Mouse (Mus musculus) forebrain, embryonic 13.5 days (tissue): ENCODE measurements at regions not wholly inside any gene's neighbourhood (a gene's known extent, or its start where the extent isn't known, plus 50 kb on each side); places are given as distances from the start of the nearest gene placed in this dataset.

ENCODE experiments used
- ATAC-seq: fragments of 200-750 bp; cut with Nextera tagmentation; 2 replicates; pipeline ENCODE4 v1.8.0; 2017
- H3K27ac ChIP-seq: fragments of 300-500 bp; sonication (generic); 2 replicates; pipeline ENCODE4 v1.5.1; 2015; ENCODE audit warnings: inconsistent platforms, mild to moderate bottlenecking, moderate library complexity
- H3K27me3 ChIP-seq: fragments of 300-500 bp; sonication (generic); 2 replicates; pipeline ENCODE4 v1.6.1; 2015; ENCODE audit warnings: mild to moderate bottlenecking, inconsistent platforms
- H3K36me3 ChIP-seq: fragments of 300-500 bp; sonication (generic); 2 replicates; pipeline ENCODE4 v1.6.1; 2015; ENCODE audit warnings: mild to moderate bottlenecking, inconsistent platforms; ENCODE audit not compliant: poor library complexity, severe bottlenecking
- H3K4me1 ChIP-seq: fragments of 300-500 bp; sonication (generic); 2 replicates; pipeline ENCODE4 v1.6.1; 2015; ENCODE audit warnings: inconsistent platforms
- H3K4me2 ChIP-seq: fragments of 300-500 bp; sonication (generic); 2 replicates; pipeline ENCODE4 v1.6.1; 2015; ENCODE audit warnings: inconsistent platforms, mild to moderate bottlenecking, moderate library complexity
- H3K4me3 ChIP-seq: fragments of 300-500 bp; sonication (generic); 2 replicates; pipeline ENCODE4 v1.5.1; 2015; ENCODE audit warnings: mild to moderate bottlenecking, inconsistent platforms
- H3K9ac ChIP-seq: fragments of 300-500 bp; sonication (generic); 2 replicates; pipeline ENCODE4 v1.6.1; 2015; ENCODE audit warnings: mild to moderate bottlenecking, inconsistent platforms
- H3K9me3 ChIP-seq: fragments of 300-500 bp; sonication (generic); replicated peaks from 2 replicates; pipeline ENCODE4 v1.6.1; 2016; ENCODE audit warnings: inconsistent platforms
- whole genome bisulfite sequencing: fragments of 180-500 bp; shearing (Covaris S2); methylation state at CpG from one replicate; pipeline ENCODE4 v1.1.7; 2015; 5-methylcytosine and 5-hydroxymethylcytosine counted together

DNA sequence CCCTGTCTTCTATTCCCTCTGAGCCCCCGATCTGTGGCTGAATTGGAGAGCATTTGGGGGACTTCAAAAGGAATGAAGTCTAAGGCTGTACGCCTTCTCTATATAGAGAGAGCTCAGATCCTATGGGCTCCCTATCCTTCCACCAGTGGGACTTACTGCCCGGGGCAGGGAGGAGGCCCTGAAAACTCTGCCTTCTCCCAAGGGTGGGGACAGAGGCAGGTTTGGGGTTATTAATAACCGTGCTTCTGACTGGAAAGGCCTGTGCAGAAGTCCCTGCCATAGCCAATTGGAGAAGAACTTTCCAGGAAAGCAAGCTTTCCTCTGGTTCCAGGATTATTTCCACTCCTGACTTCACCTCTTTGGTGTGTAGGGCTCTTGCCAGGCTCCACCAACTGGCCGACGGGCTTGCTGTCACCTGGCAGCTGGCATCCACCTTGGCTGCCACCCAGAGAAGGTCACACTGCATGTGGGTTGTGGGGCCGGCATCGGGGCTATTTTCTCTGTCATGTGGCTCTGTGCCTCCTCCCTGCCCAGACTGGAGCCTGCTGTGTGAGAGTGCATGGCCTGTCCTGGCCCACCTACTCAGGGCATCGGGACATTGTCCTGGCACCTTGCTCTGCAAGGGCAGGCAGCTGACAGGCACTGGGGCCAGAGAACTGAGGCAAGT is 78.8 kb upstream of the 1600014C23Rik start:
- no peak for ATAC-seq
- H3K27ac ChIP-seq = no peak overlapping the region
- 84% methylated on average over 9 of the region's 9 CpGs for WGBS

DNA sequence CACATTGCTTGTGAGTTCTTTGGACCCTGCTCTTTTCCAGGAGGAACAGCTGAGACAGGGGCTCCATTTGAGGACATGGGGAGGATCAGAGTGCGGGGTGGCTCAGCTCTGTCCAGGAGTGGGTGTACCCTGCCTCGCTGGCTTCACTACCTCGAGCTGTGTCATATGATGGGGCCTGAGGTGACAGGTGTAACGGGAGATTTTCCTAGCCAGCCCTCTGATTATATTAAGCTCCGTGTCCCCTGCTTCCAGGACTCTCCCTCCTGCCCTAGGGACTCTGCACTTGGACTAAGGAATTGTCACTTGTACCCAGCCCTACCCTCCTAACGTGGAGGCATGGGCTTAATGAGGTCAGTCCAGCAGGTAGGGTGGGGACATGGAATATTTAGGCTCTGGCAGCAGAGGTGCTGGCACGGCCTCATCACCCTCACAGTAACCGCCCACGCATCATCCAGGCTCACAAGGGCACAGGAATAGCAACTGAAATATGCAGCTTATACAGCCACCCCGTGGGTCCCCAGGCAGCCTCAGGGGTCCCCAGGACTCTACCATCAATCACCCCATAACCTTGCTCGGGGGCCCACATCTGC is 78.1 kb upstream of the 1600014C23Rik start:
- no peak overlapping the region for H3K27ac ChIP-seq
- 82% methylated on average over 11 of the region's 11 CpGs for WGBS
- H3K4me2 ChIP-seq = no peak overlapping the region
- no peaks in the 10 kb centered on the region for H3K9me3 ChIP-seq
- no peaks in the 10 kb centered on the region for H3K36me3 ChIP-seq
- ATAC-seq = no peak
- no peak overlapping the region for H3K9ac ChIP-seq
- no peaks in the 10 kb centered on the region for H3K27me3 ChIP-seq
- H3K4me1 ChIP-seq = peaks cover 24% of the 10 kb centered on the region
- H3K4me3 ChIP-seq = no peak overlapping the region

More for the DNA sequence above, 78.8 kb upstream of the 1600014C23Rik start:
- Histone ChIP-seq H3K27me3 (no peaks in the 10 kb centered on the region), H3K9me3 (no peaks in the 10 kb centered on the region), H3K36me3 (no peaks in the 10 kb centered on the region), H3K4me1 (peaks cover 17% of the 10 kb centered on the region), H3K4me2 (no peak overlapping the region), H3K9ac (no peak overlapping the region), H3K4me3 (no peak overlapping the region)

DNA sequence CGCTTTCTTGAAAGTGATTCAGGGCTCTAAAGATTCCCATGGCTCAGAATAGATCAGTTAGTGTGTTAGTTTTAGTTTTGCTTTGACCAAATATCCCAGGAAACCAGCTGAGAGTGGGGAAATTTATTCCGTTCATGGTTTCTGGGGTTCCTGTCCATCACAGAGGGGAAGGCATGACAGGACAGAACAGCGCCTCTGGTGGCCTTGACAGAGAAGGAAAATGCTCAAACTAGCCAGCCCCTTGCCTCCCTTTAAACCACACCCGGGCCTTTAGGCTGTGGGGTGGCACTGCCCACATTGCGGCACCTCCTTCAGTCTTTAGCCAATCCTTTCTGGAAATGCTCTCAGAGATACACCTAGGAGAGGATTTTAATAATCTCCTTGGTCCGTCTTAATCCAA is 76.1 kb upstream of the 1600014C23Rik start:
- ATAC-seq = no peak
- no peak overlapping the region for H3K4me3 ChIP-seq
- 90% methylated on average over 6 of the region's 6 CpGs for WGBS

DNA sequence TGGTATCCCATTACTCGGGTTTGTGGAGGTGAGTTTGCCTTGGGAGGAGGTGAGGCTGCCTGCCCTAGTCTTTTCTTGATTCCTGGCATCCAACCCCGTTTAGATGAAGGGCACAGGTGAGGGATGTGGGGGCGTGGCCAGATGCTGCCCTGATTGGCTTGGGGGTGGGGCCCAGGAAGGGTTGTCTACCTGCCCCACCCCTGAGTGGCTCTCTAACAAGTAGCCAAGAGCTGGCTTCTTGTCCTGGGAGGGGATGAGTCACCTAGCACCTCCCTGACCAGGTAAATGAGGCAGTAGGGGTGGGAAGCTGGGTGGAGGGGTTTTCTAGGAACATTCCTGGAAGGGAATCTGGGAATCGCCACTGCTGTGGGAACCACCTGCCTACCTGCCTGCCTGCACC is 74.7 kb upstream of the 1600014C23Rik start:
- Histone ChIP-seq H3K36me3 (no peaks in the 10 kb centered on the region), H3K4me1 (peaks cover 26% of the 10 kb centered on the region), H3K4me3 (no peak overlapping the region), H3K9me3 (no peaks in the 10 kb centered on the region), H3K4me2 (no peak overlapping the region), H3K27ac (no peak overlapping the region), H3K27me3 (peaks cover 16% of the 10 kb centered on the region), H3K9ac (no peak overlapping the region)
- WGBS = 73% methylated on average over 4 of the region's 4 CpGs
- no peak for ATAC-seq

More for the DNA sequence above, 76.1 kb upstream of the 1600014C23Rik start:
- Histone ChIP-seq H3K4me1 (peaks cover 26% of the 10 kb centered on the region), H3K36me3 (no peaks in the 10 kb centered on the region), H3K27me3 (peaks cover 11% of the 10 kb centered on the region), H3K9ac (no peak overlapping the region), H3K4me2 (no peak overlapping the region), H3K9me3 (no peaks in the 10 kb centered on the region), H3K27ac (no peak overlapping the region)

DNA sequence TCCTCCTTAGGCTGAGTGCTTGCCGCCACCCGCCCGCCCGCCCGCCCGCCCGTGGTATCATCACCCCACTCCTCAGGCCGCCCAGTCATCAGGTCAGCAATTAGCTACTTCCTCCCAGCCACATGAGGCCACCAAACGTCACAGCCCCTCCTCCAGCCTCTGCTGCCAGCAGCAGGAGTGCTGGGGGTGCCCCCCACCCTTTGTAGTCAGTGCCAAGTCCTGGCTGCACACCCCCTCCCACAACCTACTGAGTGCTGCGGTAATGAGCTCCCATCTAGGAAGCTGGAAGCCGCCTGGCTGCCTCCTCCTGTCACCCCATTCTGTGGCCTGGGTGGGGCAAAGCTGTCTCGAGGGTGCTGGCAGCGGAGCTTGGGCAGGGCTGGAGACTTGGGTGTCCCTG is 73.8 kb upstream of the 1600014C23Rik start:
- Histone ChIP-seq H3K27ac (no peak overlapping the region), H3K4me1 (peaks cover 26% of the 10 kb centered on the region), H3K4me3 (no peak overlapping the region), H3K36me3 (no peaks in the 10 kb centered on the region), H3K9ac (no peak overlapping the region), H3K27me3 (peaks cover 16% of the 10 kb centered on the region), H3K4me2 (no peak overlapping the region), H3K9me3 (no peaks in the 10 kb centered on the region)
- peak; percentile 67 for ATAC-seq
- WGBS = 38% methylated on average over 13 of the region's 13 CpGs

DNA sequence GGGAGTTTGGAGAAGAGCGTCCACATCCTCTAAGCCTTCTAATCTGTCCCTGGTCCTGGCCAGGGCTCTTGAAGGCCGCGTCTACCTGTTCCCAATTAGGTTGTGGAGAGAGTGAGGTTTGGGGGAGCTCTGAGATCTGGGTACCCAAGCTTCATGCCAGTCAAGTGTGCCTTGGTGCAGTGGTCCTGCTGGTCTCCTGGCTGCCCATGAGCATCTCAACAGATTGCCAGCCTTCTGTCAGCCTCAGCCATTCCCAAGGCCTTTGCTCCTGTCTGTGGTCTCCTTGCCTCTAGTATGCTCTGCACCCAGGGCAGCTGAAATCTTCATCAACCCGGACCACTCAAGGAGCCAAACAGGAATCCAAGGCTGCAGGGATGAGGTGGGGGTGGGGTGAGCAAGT is 73.2 kb upstream of the 1600014C23Rik start:
- Histone ChIP-seq H3K27me3 (peaks cover 16% of the 10 kb centered on the region), H3K4me2 (no peak overlapping the region), H3K4me3 (no peak overlapping the region), H3K4me1 (peaks cover 26% of the 10 kb centered on the region), H3K36me3 (no peaks in the 10 kb centered on the region), H3K9me3 (no peaks in the 10 kb centered on the region), H3K27ac (no peak overlapping the region), H3K9ac (no peak overlapping the region)
- ATAC-seq = no peak
- 77% methylated on average over 4 of the region's 4 CpGs for WGBS

DNA sequence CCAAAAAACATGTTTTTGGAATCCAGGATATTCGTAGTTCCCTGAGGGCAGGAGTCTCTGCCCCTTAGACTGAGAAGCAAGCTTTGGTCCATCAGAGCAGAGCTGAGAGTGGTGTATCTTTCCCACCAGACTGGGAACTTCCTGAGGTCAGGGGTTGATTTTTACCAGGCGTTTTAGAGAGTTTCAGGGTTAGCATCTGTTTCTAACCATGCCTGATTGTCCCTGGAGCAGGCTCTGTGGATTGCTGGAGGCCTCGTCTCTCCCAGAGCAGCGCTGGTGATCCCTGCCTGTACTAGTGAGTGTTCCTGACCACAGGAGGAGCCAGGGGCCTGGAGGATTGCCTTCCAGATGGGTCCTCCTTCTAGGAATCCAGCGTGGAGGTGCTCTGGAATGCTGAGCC is 72.8 kb upstream of the 1600014C23Rik start:
- Histone ChIP-seq H3K4me2 (no peak overlapping the region), H3K9ac (no peak overlapping the region), H3K4me1 (peaks cover 26% of the 10 kb centered on the region), H3K27me3 (peaks cover 16% of the 10 kb centered on the region), H3K27ac (no peak overlapping the region), H3K9me3 (no peaks in the 10 kb centered on the region), H3K36me3 (no peaks in the 10 kb centered on the region), H3K4me3 (no peak overlapping the region)
- no peak for ATAC-seq
- 54% methylated on average over 5 of the region's 5 CpGs for WGBS

DNA sequence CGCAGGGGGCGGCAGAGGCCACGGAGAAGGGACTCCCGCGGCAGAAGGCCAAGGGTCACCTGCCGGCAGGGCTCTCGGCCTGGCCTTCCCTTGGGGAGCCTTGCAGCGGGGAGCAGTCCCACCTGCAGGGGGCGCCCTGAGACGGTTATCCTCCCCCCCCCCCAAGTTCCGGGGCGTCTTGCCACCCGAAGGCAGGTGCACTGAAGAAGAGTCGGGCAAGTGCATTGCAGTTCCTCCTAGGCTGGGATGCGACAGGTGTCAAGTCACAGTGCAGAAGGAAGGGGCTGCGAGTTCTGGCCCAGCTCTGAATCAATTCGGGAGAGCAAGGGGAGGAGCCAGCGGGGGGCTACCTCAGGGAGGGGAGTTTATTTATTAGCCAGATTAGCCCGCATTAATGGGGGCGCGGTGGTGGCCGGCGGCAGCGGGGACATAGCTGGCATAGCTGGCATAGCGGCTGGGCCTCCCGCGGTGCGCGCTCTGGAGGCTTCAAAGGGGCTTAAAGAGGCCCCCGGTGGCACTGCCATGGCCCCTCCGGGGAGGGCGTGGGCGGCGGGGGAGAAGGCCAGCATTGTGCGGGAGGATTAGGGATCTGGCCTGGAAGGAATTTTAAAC is 71.9 kb upstream of the 1600014C23Rik start:
- 1% methylated on average over 32 of the region's 35 CpGs for WGBS
- peak overlapping the region; percentile 47 for H3K4me2 ChIP-seq
- no peak overlapping the region for H3K27ac ChIP-seq
- H3K36me3 ChIP-seq = no peaks in the 10 kb centered on the region
- peaks cover 26% of the 10 kb centered on the region for H3K4me1 ChIP-seq
- ATAC-seq = peak; percentile 57; the same call in 1 of the 2 replicates
- peak overlapping the region; percentile 17 for H3K4me3 ChIP-seq
- peaks cover under 1% of the 10 kb centered on the region; the same call in 1 of the 2 replicates for H3K9me3 ChIP-seq
- H3K27me3 ChIP-seq = peaks cover 16% of the 10 kb centered on the region
- no peak overlapping the region for H3K9ac ChIP-seq

DNA sequence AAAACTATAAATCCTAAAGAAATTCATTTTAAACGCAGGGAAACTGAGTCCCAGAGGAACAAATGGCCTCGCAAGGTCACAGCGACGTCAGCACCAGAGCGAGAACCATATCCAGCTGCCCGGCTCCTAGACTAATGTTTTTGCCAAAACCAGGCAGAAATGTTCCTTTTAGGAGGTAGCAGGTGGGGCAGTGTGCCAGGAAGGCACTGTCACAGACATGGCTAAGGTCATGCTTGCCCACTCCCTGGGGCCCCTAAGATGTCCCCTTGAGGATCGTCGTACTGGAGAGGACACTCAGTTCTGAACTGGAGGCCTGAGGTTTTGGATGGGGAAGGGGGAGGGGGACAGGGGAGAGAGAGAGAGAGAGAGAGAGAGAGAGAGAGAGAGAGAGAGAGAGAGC is 69.7 kb upstream of the 1600014C23Rik start:
- Histone ChIP-seq H3K9me3 (peaks cover 7% of the 10 kb centered on the region; the same call in 1 of the 2 replicates), H3K27ac (no peak overlapping the region), H3K36me3 (no peaks in the 10 kb centered on the region), H3K9ac (no peak overlapping the region), H3K4me2 (no peak overlapping the region), H3K4me1 (peaks cover 26% of the 10 kb centered on the region), H3K27me3 (peaks cover 16% of the 10 kb centered on the region), H3K4me3 (no peak overlapping the region)
- ATAC-seq = no peak
- 88% methylated on average over 8 of the region's 8 CpGs for WGBS

DNA sequence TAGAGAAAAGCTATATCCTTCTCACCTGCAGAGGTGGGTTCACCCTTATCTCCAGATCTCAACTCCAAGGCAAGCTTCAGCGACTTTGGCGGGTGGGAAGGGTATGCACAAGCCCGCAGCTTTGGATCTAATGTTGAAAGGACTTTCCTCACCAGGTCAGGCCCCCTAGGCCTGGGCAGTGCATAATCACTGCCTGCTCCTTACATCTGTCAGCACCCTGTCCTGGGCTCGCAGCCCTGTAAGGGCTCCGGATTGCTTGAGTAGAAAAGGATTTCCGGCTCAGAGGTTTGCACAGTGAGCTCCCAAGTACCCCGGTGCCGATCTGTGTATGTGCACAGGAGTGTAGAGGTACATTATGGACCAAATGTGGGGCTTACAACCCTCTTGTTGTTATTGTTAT is 68.8 kb upstream of the 1600014C23Rik start:
- no peaks in the 10 kb centered on the region for H3K36me3 ChIP-seq
- peaks cover 7% of the 10 kb centered on the region; the same call in 1 of the 2 replicates for H3K9me3 ChIP-seq
- H3K4me1 ChIP-seq = peaks cover 21% of the 10 kb centered on the region
- H3K27me3 ChIP-seq = peaks cover 16% of the 10 kb centered on the region
- no peak overlapping the region for H3K9ac ChIP-seq
- WGBS = 86% methylated on average over 8 of the region's 8 CpGs
- H3K4me3 ChIP-seq = no peak overlapping the region
- no peak overlapping the region for H3K27ac ChIP-seq
- ATAC-seq = no peak
- no peak overlapping the region for H3K4me2 ChIP-seq

DNA sequence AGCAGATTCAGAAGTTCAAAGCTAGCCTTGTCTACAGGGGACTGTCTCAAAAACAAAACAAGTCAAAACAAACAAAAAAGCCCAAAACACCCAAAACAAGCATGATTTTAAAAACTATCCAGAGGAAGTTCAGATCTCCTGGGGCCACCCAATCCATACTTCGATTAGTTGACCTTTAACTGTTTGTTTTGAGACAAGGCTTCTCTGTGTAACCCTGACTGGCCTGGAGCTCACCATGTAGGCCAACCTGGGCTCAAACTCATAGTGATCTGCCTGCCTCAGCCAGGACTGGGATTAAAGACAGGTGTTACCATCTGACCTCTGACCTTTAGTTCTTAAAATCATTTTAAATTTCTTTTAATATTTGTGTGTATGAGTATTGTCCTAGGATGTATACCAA is 66.1 kb upstream of the 1600014C23Rik start:
- Histone ChIP-seq H3K4me2 (no peak overlapping the region), H3K9me3 (peaks cover 7% of the 10 kb centered on the region; the same call in 1 of the 2 replicates), H3K9ac (no peak overlapping the region), H3K4me3 (no peak overlapping the region), H3K36me3 (no peaks in the 10 kb centered on the region), H3K4me1 (no peaks in the 10 kb centered on the region), H3K27ac (no peak overlapping the region), H3K27me3 (peaks cover 6% of the 10 kb centered on the region)
- 89% methylated on average over 1 of the region's 1 CpGs for WGBS
- ATAC-seq = no peak

DNA sequence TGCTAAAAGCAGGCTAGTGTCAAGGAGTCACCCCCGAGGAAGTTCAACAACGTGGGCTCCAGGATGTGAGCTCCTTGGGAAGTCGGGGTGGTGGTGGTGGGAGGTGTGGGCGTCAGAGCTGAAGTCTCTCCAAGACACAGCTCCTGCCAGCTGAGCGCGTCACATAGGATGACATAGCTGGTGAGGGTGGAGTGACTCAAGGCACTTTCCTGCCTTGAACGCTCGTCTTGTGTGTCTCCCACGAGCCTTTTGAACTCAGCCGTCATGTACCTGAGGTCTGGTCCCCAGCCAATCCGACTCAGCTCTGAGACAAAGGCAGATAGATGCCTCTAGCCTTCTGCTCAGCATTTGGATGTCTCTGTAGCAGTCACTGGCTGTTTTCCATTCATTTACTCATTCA is 65.4 kb upstream of the 1600014C23Rik start:
- no peaks in the 10 kb centered on the region for H3K36me3 ChIP-seq
- WGBS = 77% methylated on average over 11 of the region's 11 CpGs
- no peaks in the 10 kb centered on the region; the same call in 1 of the 2 replicates for H3K27me3 ChIP-seq
- no peak overlapping the region for H3K4me2 ChIP-seq
- no peaks in the 10 kb centered on the region for H3K4me1 ChIP-seq
- no peak for ATAC-seq
- no peak overlapping the region for H3K9ac ChIP-seq
- H3K4me3 ChIP-seq = no peak overlapping the region
- peaks cover 7% of the 10 kb centered on the region; the same call in 1 of the 2 replicates for H3K9me3 ChIP-seq
- H3K27ac ChIP-seq = no peak overlapping the region
